Mouse (Mus musculus): ENCODE data around the gene Efemp2.

The Efemp2 gene

DNA sequence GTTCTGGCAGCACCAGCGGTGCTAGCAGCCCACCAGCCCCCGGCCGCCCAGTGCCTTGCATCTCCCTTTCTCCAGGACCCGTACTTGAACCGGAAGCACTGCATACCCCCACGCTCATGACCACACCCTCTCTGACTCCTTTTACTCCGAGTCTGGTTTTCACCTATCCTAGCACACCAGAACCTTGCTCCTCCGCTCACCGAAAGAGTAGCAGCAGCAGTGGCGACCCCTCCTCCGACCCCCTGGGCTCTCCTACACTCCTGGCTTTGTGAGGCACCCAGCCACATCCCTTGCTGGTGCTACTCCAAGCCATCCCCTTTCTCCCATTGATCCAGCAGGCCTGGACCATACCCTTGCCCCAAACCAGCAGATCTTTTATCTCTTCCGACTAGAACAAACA lies 18.7 kb upstream of the Efemp2 start:
- DNase-seq: no peak

DNA sequence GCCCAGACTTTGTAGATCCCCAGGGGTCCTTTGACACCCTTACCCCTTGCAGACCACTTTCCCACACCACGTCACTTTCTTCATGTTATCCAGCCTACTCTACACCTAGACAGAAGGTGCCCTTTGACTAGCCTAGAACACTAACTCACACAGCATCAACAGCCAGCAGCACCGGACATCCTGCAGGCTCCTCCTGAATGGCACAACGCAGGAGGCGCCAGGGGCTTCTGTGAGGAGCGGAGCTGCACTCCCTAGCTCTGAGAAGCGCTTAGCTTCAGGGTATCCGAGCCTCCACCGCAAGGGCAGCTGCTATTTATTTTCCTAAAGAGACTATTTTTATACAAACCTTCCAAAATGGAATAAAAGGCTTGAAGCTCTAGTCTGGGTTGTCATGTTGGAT lies 18.2 kb upstream of the Efemp2 start:
- DNase-seq: no peak

DNA sequence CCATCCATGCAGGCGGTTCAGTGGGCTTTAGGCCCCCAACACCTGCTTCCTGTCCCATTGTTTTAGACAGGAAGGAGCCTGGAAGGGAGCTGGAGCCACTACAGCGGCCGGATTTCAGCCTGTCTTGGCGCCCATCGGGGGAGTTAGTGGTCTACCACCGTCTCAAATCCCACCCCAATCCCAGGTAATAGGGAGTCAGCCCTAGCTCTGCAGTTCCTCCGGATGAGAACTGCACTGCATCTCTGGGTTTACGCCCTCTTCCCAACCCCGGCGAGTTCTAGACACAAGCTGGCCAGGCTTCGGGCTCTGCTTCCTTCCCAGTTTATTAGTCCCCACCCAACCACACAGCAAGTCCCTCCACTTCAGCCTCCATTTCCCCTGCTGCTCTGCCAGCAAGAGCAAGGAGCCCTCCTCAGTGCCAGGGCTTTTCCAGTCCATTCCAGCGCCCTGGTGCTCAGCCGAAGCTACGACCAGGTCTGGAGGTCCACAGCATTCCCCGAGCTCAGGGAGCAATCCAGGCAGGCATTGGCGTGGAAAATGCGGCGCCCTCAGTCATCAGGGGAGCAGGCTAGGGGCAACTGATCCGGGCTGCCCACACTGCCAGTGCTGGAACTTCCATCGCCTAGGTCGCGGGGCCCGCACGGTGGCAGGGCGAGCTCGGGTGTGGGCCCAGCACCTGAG lies 17.4 kb upstream of the Efemp2 start:
- peak; percentile 67 for DNase-seq

DNA sequence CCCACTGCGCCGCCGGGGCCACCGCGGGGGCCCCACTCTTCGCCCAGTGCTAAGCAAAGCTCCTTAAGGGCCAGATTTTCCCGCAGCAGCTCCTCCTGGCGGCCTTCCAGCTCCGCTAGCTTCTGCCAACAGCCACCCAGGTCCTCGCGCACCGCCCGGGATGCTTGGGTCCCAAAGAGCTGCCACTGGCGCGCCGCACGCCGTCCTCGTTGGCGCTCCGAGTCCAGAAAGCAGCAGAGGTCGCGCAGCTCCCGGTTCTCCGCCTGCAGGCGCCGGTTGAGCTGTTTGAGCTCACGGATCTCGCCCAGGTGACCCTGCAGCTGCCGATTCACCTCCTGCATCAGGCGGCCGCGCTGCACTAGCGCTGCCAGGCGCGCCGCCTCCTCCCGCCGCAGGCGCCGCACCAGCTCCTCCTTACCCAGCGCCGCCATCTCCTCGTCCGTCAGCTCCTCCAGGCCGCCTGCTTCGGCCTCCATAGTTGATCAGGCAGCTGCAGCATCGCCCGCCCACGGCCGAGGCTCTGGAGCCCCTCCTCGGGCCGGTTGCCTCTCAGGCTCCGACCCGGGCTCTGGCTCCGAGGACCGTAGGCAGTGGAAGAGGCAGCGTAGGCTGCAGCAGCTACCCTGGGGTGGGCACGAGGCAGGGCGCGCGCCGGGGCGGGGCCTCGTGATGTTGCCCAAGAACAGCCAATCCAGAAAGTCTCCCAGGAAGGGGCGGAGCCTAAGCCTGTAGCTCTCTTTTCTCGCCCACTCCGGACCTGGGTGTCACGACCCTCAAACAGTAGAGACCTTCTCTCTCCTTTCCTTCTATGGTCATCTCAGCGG lies 16.6 kb upstream of the Efemp2 start:
- peak; percentile 97 for DNase-seq

DNA sequence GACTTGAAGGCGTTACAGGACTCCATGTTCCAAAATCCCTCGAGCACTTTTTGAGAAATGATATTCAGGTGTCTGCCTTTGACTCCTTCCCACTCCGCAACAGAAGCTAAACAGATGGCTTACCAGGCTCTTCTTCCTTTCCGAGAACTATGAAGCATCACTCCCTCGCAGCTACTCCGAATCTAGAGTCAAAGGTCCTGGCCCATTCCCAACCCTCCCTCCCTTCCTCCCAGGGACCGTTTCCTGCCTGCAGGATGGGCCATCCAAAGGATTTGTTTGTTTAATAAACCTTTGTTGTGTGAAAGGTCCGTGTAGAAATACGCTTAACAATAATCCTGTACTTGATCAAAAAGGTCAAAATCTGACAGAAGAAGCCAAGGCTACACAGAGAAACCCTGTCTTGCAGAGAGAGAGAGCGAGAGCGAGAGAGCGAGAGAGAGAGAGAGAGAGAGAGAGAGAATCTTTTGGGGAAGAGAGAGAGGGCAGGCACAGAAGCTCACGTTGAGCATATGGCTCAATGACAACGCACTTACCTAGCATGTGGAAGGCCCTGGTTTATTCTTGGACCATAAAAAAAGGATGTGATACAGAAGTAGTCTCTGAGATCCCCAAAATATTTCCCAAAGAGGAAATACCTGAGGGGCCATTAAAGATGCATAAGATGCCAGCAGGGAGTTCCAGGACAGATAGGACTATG lies 15.9 kb upstream of the Efemp2 start, which contains the start of gene Ccdc85b:
Gene Ccdc85b, minus strand, starts transcription at position 149 of the 697 bp plus-strand sequence.
- DNase-seq: no peak

DNA sequence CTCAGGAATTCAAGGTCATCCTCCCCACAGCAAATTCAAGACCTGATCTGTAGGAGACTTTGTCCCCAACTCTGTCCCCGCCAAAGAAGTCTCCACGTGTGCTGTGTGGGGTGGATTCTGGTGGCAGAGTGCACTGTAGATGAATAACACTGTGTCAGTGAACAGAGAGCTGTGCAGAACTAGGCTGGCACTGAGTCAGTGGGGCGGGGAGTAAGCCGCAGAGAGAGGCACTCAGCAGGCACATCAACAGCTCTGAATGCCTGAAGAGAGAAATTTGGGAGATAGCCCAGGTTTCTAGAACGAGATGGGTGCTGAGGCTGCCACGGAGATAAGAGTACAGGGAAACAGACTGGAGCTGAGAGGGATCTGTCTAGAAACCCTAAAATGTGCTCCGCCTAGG lies 14.7 kb upstream of the Efemp2 start:
- DNase-seq: no peak

DNA sequence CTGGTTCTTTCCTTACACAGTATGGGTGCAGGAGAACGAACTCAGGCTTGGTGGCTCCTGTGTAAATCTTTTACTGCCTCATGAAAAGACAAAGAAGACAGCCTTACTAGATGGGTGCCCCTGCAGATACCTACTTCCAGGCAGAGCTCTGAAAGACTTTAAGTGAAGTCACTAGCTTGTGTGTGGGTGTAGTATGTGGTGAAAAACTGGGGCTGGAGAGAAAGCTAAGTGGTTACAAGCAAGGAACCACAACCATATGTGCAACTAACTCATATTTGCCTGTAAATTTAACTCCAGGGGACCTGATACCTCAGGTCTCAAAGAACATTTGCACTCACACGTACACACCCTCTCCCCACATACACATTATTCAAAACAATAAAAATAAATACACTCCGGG lies 13.9 kb upstream of the Efemp2 start:
- DNase-seq: no peak

DNA sequence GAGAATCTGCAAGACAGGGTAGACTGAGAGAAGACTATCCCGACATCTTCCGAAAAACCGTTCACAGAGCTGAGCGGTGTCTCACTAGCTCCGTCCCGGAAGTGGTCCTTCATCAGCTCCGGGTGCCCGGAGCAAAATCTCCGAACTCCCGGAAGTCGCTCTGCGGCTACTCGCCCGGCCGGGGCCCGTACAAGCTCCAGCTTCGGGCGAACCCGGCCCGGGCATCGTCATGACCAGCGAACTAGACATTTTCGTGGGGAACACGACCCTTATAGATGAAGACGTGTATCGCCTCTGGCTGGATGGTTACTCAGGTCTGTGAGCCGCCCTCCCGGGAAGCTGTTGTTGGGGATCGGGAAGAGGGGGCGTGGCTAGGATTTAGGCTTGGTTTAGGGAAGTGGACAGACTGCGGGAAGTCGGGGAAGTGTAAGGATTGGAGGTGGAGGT lies 13.3 kb upstream of the Efemp2 start, which contains the start of gene Fibp:
Gene Fibp, plus strand, starts transcription at position 151 of the 447 bp plus-strand sequence.
- peak; percentile 92 for DNase-seq

DNA sequence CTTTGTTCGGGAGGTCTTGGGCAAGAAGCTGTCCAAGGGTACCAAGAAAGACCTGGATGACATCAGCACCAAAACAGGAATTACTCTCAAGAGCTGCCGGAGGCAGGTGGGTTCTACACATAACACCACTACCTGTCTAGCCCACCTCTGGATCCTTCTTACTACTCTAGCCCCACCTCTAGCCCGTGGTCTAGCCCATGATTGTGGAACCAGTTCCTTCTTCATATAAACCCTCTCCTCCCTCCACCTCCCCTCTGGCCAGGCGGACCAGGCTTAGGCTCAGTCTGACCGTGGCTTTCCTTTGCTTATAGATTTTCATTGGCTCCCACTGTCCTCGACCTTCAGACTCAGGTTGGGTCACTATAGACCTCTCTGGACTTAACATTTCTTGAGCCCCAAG lies 12.3 kb upstream of the Efemp2 start:
- no peak for DNase-seq

DNA sequence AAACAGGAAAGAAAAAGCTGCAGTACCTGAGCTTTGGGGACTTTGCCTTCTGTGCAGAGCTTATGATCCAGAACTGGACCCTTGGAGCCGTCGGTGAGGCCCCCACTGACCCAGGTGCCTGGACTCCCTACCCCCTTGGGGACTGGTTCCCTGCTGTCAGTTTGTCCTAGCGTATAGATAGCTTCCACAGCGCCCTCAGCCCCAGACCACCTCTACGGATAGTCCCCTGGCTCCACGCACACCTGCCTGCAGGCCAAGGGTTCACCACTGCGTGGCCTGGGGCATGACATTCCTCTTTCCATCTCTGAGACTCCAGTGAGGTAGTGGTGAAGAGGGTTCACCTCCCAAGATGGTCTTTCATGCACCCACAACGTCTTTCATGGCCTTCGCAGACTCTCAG lies 10.5 kb upstream of the Efemp2 start:
- DNase-seq: no peak

DNA sequence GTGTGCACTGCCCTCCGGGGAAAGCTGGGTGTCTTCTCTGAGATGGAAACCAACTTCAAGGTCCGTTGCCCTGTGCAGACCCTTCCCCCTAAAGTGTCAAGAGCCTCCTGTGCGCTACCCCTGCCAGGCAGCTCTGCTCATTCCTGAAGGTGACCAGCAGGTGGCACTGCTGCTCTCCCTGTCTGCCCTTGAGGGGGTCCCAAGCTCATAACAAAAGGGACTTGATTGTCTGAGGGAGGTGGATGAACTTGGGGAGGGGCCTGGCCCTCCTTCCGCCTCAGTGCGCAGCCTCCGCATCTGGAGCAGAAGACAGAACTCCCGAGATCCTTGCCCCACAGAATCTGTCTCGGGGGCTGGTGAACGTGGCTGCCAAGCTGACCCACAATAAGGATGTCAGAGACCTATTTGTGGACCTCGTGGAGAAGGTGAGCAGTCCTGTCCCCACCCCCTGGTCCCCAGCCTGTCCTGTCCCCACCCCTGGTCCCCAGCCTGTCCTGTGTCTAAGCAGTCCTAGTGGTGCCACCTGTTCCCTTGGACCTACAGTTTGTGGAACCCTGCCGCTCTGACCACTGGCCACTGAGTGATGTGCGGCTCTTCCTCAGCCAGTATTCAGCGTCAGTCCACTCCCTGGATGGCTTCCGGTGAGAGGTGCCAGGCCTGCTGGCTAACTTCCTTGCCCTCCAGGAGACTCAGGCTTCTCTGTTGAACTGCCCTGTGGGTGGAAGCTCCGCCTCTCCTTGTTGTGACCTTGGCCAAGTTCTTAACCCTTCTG lies 9.8 kb upstream of the Efemp2 start:
- peak; percentile 67 for DNase-seq

DNA sequence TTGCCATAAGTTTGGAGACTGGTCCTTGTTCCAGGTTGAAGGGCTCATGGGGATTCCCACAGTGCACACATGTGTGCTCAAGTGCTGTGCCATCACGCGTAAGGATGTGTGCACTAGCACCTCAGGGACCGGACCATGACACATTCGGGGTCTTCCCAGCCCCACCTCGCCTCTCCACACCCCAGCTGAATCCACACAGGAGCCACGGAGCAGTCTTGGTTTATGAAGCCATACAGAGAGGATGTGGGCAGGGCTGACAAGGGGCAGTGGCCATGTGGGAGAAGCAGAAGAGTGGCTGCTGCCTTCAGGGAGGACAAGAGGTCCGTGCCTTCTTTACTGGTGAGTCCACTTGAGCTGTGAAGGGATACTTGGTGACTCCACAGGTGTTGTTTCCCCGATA lies 8.7 kb upstream of the Efemp2 start:
- DNase-seq: no peak

DNA sequence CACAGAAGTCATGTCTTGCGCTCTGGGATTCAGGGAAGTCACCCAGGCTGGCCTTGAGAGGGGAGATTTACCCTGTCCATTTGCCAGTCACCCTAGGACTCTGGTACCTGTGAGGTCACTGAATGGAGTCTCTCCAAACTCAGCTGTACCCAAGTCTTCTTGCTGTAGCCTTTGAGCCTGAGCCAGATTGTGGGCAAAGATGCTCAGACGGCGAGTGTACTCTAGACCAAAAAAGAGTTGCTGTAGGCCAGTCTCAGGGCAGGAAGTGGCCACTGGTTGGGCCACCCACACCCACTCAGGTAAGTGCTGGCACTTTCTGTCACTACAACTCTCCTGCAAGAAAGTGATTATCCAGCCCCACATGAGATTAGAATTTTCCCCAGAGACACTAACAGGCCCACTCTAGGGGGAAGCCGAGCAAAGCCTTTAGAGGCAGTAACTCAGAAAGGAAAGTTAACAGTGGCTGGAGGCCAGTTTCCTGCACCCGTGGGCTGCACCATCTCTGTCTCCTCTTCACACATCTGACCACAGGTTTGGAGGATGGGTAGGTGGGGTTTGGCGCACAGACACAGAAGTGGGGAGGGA lies 6.7 kb upstream of the Efemp2 start:
- DNase-seq: no peak

DNA sequence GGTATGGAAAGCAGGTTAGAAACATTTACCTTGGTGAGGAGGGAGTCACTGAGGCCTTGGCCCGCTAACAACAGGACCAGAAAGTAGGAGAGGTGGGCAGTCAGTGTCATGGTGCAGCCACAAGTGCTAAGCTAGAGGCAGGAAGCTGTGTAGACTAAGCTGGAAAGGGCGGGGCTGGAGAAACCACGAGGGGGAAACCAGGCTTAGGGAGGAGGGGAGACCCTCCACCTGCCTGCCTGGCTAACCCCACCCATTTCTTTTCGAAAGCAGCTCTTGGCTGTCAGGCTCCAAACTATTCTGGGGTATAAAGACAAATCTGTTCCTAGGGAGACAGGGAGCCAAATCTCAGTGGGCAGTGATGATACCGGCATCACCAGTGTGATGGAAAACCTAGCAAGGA lies 5.4 kb upstream of the Efemp2 start, which contains the start of gene Ctsw:
Gene Ctsw, minus strand, starts transcription at position 134 of the 400 bp plus-strand sequence.
- no peak for DNase-seq

DNA sequence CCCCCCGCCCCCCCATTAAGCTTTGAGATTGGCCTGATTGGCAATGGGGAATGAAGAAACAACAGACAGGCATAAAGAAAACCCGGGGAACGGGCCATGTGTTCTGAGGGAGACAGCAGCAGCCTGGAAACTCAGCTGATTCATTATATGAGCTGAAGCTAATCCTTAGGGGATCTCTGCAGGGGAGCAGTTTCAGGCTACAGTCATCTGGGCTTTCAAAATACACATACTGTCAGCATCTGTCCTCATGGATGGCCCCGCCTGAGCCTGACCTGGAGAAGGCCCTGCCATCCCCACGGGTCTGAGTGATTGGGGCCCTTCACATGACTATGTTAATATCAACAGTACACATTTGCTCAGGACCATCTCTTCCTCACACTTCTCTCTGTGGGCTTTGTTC lies 1.9 kb upstream of the Efemp2 start:
- DNase-seq: no peak

DNA sequence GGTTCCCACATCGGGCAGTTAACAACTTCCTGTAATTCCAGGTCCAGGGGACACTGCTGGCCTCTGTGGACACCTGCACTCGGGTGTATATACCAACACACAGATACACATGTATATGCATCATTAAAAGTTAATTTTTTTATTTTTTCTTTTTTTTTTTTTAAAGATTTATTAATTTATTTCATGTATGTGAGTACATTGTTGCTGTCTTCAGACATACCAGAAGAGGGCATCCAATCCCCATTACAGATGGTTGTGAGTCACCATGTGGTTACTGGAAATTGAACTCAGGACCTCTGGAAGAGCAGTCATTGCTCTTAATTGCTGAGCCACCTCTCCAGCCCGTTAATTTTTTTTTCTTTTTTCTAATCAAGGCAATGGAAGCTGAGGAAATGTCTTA lies 897 bp upstream of the Efemp2 start:
- DNase-seq: no peak

DNA sequence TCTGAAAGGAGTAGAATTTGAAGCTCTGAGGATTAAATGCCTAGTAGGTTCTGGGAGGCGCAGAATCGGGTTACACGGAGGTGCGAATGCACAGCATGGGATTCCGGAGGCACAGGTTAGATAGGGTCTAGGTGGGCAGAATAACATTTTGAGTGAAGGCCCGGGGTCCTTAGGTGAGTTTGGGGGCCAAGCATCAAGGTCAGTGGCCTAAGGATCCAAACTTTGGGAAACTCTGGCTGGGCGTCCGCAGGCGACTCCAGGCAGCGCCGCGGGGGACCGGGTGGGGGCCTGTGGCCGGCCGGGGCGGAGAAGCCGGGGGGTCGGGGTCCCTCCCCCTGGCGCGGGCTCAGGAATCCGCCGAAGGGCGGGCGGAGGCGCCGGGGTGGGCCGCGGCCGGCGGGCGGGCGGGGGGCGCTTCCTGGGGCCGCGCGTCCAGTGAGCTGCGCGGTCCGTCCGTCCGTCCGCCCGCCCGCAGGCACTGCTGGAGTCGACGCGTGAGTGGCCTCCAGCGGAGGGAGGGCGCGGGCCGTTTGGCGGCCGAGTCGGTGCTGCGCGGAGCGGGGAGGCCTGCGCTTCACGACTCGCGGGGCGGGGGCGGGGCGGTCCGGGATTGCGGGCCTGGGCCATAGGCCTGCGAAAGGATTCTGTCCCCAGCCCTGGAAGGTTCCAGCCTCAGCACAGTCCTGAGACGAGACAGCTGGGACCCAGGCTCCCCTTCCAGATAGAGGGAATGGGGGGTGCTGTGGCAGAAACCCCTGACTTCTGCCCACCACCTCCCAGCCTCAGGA lies 721 bp downstream of the Efemp2 start:
- peak; percentile 74 for DNase-seq

DNA sequence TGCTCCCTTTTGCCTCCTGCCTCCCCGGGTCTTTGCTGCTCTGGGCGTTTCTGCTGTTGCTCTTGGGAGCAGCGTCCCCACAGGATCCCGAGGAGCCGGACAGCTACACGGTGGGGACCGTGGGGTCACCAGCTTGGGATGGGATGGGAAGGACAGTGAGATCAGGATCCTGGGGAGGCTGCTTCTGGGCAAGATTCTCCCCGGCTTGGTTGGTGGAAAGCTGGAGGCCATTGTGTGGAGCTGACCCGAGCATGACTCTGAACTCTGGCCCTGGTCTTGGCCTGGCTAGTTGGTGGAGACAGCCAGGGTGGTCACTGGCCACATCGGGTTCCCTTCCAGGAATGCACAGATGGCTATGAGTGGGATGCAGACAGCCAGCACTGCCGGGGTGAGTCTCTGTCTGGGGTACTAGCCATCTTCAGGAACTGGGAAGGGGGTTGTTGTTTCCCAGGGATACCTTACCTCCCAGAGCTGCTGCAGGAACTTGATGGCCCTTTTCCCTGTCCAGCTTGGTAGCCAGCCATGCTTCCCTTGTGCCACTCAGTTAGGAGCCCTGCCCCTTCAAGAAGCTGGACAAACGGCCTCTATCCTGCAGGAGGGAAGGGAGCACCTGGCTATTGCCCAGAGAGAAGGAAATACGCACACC lies 1.4 kb downstream of the Efemp2 start:
- DNase-seq: no peak

DNA sequence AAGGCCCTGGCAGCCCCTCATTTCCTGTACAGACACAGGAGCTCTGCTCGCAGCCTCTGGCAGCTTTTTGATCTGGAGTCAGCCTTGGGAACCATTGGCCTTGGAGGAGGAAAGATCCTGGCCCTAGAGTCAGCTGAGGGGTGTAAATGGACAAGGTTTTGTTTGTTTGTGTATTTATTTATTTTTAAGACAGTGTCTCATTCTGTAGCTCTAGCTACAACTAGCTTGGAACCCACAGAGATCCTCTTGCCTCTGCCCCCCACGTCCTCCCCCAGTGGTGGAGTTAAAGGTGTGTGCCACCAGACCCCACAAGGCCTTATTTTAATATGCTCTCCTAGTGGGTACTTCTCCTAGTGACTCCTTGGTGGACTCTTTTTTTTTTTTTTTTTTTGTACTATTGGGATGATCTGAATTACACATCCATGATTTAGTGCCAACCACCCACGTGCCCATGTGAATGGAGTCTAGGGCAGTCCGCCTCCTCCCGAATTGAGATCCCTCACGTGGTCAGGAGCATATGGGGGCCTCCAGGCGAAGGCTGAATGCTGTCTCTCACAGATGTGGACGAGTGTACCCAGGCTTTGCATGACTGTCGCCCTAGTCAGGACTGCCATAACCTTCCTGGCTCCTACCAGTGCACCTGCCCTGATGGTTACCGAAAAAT lies 3.4 kb downstream of the Efemp2 start:
- no peak for DNase-seq

DNA sequence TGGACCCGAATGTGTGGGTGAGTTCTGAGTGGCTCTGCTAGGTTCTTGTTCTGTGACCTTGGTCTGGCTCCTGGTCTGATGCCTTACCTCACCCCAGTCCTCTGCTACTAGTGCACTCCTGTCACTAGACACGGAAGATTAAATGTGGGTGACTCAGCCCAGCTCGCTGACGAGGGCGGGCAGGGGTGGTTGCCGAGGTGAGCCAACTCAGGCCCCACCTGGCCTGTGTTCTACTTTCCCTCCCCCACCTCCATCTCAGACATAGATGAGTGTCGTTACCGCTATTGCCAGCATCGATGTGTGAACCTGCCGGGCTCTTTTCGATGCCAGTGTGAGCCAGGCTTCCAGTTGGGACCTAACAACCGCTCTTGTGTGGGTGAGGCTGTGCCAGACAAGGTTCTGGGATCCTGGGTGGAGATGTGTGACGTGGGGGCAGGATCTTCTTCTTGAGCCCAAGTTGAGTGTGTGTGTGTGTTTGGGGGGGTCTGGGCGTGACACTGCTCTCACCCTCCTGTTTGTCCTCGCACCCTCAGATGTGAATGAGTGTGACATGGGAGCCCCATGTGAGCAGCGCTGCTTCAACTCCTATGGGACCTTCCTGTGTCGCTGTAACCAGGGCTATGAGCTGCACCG lies 4.0 kb downstream of the Efemp2 start:
- DNase-seq: no peak
